Comparison of ENCODE assay signal across 16 mouse cellular contexts in genomic region chr4:120870262-120870748, GRCm38 (mm10). TPM values are rescaled to one million over a fixed set of nuclear protein-coding genes. Genes with fewer than 3 reads are reported as not detected.
A peak's percentile ranks its signal among the peaks of the same experiment; 100 is the strongest.
DNase-seq lines count a peak whose midpoint lies in the region; ATAC-seq and TF ChIP-seq lines count a peak whose summit lies in the region.
"Had no signal": no experiment of that assay in that cellular context is flagged by ENCODE, and none has a peak within 500 bp of the region (broad histone marks: within the 10 kb centered on the region; RNA-seq: fewer than 3 reads in every experiment).

No protein-coding gene starts in this region.

- TF ChIP-seq CTCF in hindbrain, postnatal 0 days (IDR thresholded peaks at IDR 0.05; ENCODE audit: low read depth): no peak
- TF ChIP-seq CTCF in olfactory bulb, adult 2 months (IDR thresholded peaks at IDR 0.05; ENCODE audit: insufficient read depth, low read depth, low read length): no peak
- no peak for TF ChIP-seq CTCF in intestine, postnatal 0 days (IDR thresholded peaks at IDR 0.05; ENCODE audit: low read depth)

- H3K4me1 ChIP-seq in forebrain, embryonic 15.5 days: peaks cover 8% of the 10 kb centered on the region
- H3K4me1 ChIP-seq in hindbrain, postnatal 0 days (ENCODE audit: insufficient read depth, low read length): peaks cover 11% of the 10 kb centered on the region
- H3K4me1 ChIP-seq in olfactory bulb, adult 2 months (ENCODE audit: control insufficient read depth, insufficient read depth, low read length): peaks cover 39% of the 10 kb centered on the region
- no peaks in the 10 kb centered on the region for H3K4me1 ChIP-seq in intestine, postnatal 0 days (replicated peaks; ENCODE audit: control insufficient read depth, insufficient read depth, low read length)
- H3K4me1 ChIP-seq: heart, embryonic 13.5 days; liver, embryonic 15.5 days; stomach, embryonic 15.5 days had no signal

- no peak overlapping the region for H3K9ac ChIP-seq in forebrain, embryonic 15.5 days (replicated peaks)
- 0 out of 2 replicates have a peak overlapping the region, but pooled peaks have one; percentile 33 for H3K9ac ChIP-seq in hindbrain, postnatal 0 days (replicated peaks; ENCODE audit: low read length)
- no peak overlapping the region for H3K9ac ChIP-seq in intestine, postnatal 0 days (ENCODE audit: low read depth, low read length)
- H3K9ac ChIP-seq: heart, embryonic 13.5 days; liver, embryonic 15.5 days; stomach, embryonic 15.5 days had no signal

- H3K36me3 ChIP-seq in forebrain, embryonic 15.5 days: no peaks in the 10 kb centered on the region
- H3K36me3 ChIP-seq in hindbrain, postnatal 0 days (ENCODE audit: insufficient read depth, low read length): no peaks in the 10 kb centered on the region
- H3K36me3 ChIP-seq in intestine, postnatal 0 days (ENCODE audit: control insufficient read depth, insufficient read depth): no peaks in the 10 kb centered on the region
- H3K36me3 ChIP-seq: heart, embryonic 13.5 days; liver, embryonic 15.5 days; stomach, embryonic 15.5 days had no signal

- ATAC-seq in frontal cortex, adult (ENCODE audit: low TSS enrichment): peak; percentile 60
- peak; percentile 64 for ATAC-seq in forebrain, embryonic 15.5 days (replicated peaks)
- peak; percentile 86 for ATAC-seq in hindbrain, postnatal 0 days
- ATAC-seq in intestine, postnatal 0 days: no peak
- ATAC-seq: CD4-positive, CD25-positive, alpha-beta regulatory T cell, adult 4 months had no signal

- 0 out of 2 replicates have a peak overlapping the region, but pooled peaks have one; percentile 2 for H3K27ac ChIP-seq in forebrain, embryonic 15.5 days (replicated peaks)
- peak overlapping the region; percentile 60; the same call in 1 of the 2 replicates for H3K27ac ChIP-seq in hindbrain, postnatal 0 days
- peak overlapping the region; percentile 46; the same call in 1 of the 2 replicates for H3K27ac ChIP-seq in olfactory bulb, adult 2 months (ENCODE audit: insufficient read depth, low read depth, low read length)
- H3K27ac ChIP-seq in intestine, postnatal 0 days (ENCODE audit: low read depth, low read length): no peak overlapping the region
- H3K27ac ChIP-seq: heart, embryonic 13.5 days; liver, embryonic 15.5 days; stomach, embryonic 15.5 days had no signal

- H3K9me3 ChIP-seq in forebrain, embryonic 15.5 days: no peaks in the 10 kb centered on the region
- H3K9me3 ChIP-seq in hindbrain, postnatal 0 days (ENCODE audit: low read length): no peaks in the 10 kb centered on the region
- no peaks in the 10 kb centered on the region for H3K9me3 ChIP-seq in intestine, postnatal 0 days (ENCODE audit: control insufficient read depth)
- H3K9me3 ChIP-seq: heart, embryonic 13.5 days; liver, embryonic 15.5 days; stomach, embryonic 15.5 days had no signal

- H3K4me3 ChIP-seq in forebrain, embryonic 15.5 days: no peak overlapping the region
- no peak overlapping the region for H3K4me3 ChIP-seq in hindbrain, postnatal 0 days (ENCODE audit: low read length)
- no peak overlapping the region for H3K4me3 ChIP-seq in olfactory bulb, adult 2 months (ENCODE audit: insufficient read depth, low read depth, low read length)
- H3K4me3 ChIP-seq in intestine, postnatal 0 days (ENCODE audit: low read depth, low read length): no peak overlapping the region
- H3K4me3 ChIP-seq: heart, embryonic 13.5 days; liver, embryonic 15.5 days; stomach, embryonic 15.5 days had no signal

- no peak for TF ChIP-seq POLR2A in olfactory bulb, adult 2 months (IDR thresholded peaks at IDR 0.05; ENCODE audit: insufficient read depth, low read depth, low read length)

- H3K4me2 ChIP-seq in forebrain, embryonic 15.5 days (replicated peaks): no peak overlapping the region
- H3K4me2 ChIP-seq in hindbrain, postnatal 0 days (ENCODE audit: low read depth, low read length): peak overlapping the region; percentile 10; the same call in 1 of the 2 replicates
- H3K4me2 ChIP-seq in intestine, postnatal 0 days (replicated peaks; ENCODE audit: low read depth): no peak overlapping the region
- H3K4me2 ChIP-seq: heart, embryonic 13.5 days; liver, embryonic 15.5 days; stomach, embryonic 15.5 days had no signal

- H3K27me3 ChIP-seq in forebrain, embryonic 15.5 days: no peaks in the 10 kb centered on the region
- no peaks in the 10 kb centered on the region for H3K27me3 ChIP-seq in hindbrain, postnatal 0 days (ENCODE audit: insufficient read depth, low read length)
- no peaks in the 10 kb centered on the region for H3K27me3 ChIP-seq in intestine, postnatal 0 days (replicated peaks; ENCODE audit: control insufficient read depth, insufficient read depth, low read length)
- H3K27me3 ChIP-seq: stomach, embryonic 15.5 days had no signal

- WGBS in forebrain, embryonic 15.5 days: 26% methylated on average over 7 of the region's 7 CpGs
- 20% methylated on average over 7 of the region's 7 CpGs for WGBS in hindbrain, postnatal 0 days
- 29% methylated on average over 7 of the region's 7 CpGs for WGBS in olfactory bulb, adult 2 months
- 57% methylated on average over 7 of the region's 7 CpGs for WGBS in intestine, postnatal 0 days

- no peak for DNase-seq in frontal cortex, adult 2 months (ENCODE audit: extremely low spot score in 1 of 2, low spot score in 1 of 2)
- DNase-seq in hindbrain, postnatal 0 days (ENCODE audit: low spot score): peak; percentile 65
- no peak for DNase-seq in lung, postnatal 36 days
- DNase-seq: cerebellum, adult 11-12 months; gastrocnemius, postnatal 14 days; kidney, postnatal 4 days; right cerebral cortex, postnatal 25 days; thymus, postnatal 36 days had no signal

RNA-seq across cellular contexts. Expression of gene Rims3, which starts 15.7 kb away (rescaled TPM):
- 56.3 and 62.0 TPM in 2 replicates for polyA plus RNA-seq in frontal cortex, adult 2 months (2012; rRNA removed)
- 9.3 and 10.7 TPM in 2 replicates for polyA plus RNA-seq in forebrain, embryonic 15.5 days (2015; fragmentation: Nextera tagmentation; extraction: Ambion mirVana)
- total RNA-seq in hindbrain, postnatal 0 days (2014; rRNA removed): 93.7 and 109 TPM in 2 replicates
- 22.0 and 22.8 TPM in 2 replicates for polyA plus RNA-seq in hindbrain, postnatal 0 days (2015; fragmentation: Nextera tagmentation; extraction: Ambion mirVana)
- not detected in 2 replicates for polyA plus RNA-seq in olfactory bulb, adult 2 months (2012; ENCODE audit: insufficient read depth, insufficient read length, low replicate concordance, missing spikeins)
- 0.77 and 0.95 TPM in 2 replicates for polyA plus RNA-seq in intestine, postnatal 0 days (2015; fragmentation: Nextera tagmentation; extraction: Ambion mirVana)

RNA-seq across cellular contexts. Expression of gene Nfyc, which starts 38.9 kb away (rescaled TPM):
- polyA plus RNA-seq in frontal cortex, adult 2 months (2012; rRNA removed): 107 and 119 TPM in 2 replicates
- 95.4 and 98.5 TPM in 2 replicates for polyA plus RNA-seq in forebrain, embryonic 15.5 days (2015; fragmentation: Nextera tagmentation; extraction: Ambion mirVana)
- total RNA-seq in hindbrain, postnatal 0 days (2014; rRNA removed): 144 and 175 TPM in 2 replicates
- polyA plus RNA-seq in hindbrain, postnatal 0 days (2015; fragmentation: Nextera tagmentation; extraction: Ambion mirVana): 66.9 and 69.4 TPM in 2 replicates
- polyA plus RNA-seq in olfactory bulb, adult 2 months (2012; ENCODE audit: insufficient read depth, insufficient read length, low replicate concordance, missing spikeins): not detected in 2 replicates
- 47.7 and 49.8 TPM in 2 replicates for polyA plus RNA-seq in intestine, postnatal 0 days (2015; fragmentation: Nextera tagmentation; extraction: Ambion mirVana)

RNA-seq across cellular contexts. Expression of gene Exo5, which starts 54.5 kb away (rescaled TPM):
- polyA plus RNA-seq in frontal cortex, adult 2 months (2012; rRNA removed): 11.3 and 12.7 TPM in 2 replicates
- polyA plus RNA-seq in forebrain, embryonic 15.5 days (2015; fragmentation: Nextera tagmentation; extraction: Ambion mirVana): 43.4 and 46.3 TPM in 2 replicates
- 7.4 and 8.6 TPM in 2 replicates for total RNA-seq in hindbrain, postnatal 0 days (2014; rRNA removed)
- polyA plus RNA-seq in hindbrain, postnatal 0 days (2015; fragmentation: Nextera tagmentation; extraction: Ambion mirVana): 13.4 and 13.6 TPM in 2 replicates
- polyA plus RNA-seq in olfactory bulb, adult 2 months (2012; ENCODE audit: insufficient read depth, insufficient read length, low replicate concordance, missing spikeins): not detected in 2 replicates
- polyA plus RNA-seq in intestine, postnatal 0 days (2015; fragmentation: Nextera tagmentation; extraction: Ambion mirVana): 12.3 and 12.6 TPM in 2 replicates

Comparison
In these comparisons a context has a peak if more than half of its experiments do, and no peak if none do; other contexts are left out.
1. RNA of gene Nfyc, which starts 38.9 kb away (polyA plus RNA-seq): 107 to 119 TPM in frontal cortex, adult 2 months, 95.4 to 98.5 TPM in forebrain, embryonic 15.5 days, 66.9 to 69.4 TPM in hindbrain, postnatal 0 days and 47.7 to 49.8 TPM in intestine, postnatal 0 days; not detected in olfactory bulb, adult 2 months; every median in the first group is over 10 times any median in the second.
2. RNA of gene Exo5, which starts 54.5 kb away (polyA plus RNA-seq): 43.4 to 46.3 TPM in forebrain, embryonic 15.5 days, 13.4 to 13.6 TPM in hindbrain, postnatal 0 days, 11.3 to 12.7 TPM in frontal cortex, adult 2 months and 12.3 to 12.6 TPM in intestine, postnatal 0 days; not detected in olfactory bulb, adult 2 months; every median in the first group is over 10 times any median in the second.